Mouse (Mus musculus) C2C12 (cell line): ENCODE data around the gene Rbm8a2.

Experiments
- CTCF ChIP-seq: IDR thresholded peaks from one replicate; pipeline ENCODE4 v1.5.1; 2011; ENCODE audit not compliant: control insufficient read depth, insufficient read depth, insufficient read length
- USF1 ChIP-seq: IDR thresholded peaks from one replicate; pipeline ENCODE4 v1.6.1; 2011; ENCODE audit warnings: low read depth, mild to moderate bottlenecking, control low read depth, moderate library complexity

GRCm38 (mm10) chr1:175970710-175971109 lies 8.2 kb downstream of the Rbm8a2 start:
- no peak for TF ChIP-seq CTCF
- no peak for TF ChIP-seq USF1
